Mouse (Mus musculus): Measurements from ENCODE around the gene Lbhd1. TPM values are rescaled to one million over a fixed set of nuclear protein-coding genes. Genes with fewer than 3 reads are reported as not detected.
A peak's percentile ranks its signal among the peaks of the same experiment; 100 is the strongest.
"Not testable (repeated sequence)": the region's sequence is repeated elsewhere in the genome, so short reads cannot be mapped to it uniquely, and the experiment has no call there.

Lbhd1 gene
- polyA plus RNA-seq, 1 experiment = 3.0 TPM

DNA sequence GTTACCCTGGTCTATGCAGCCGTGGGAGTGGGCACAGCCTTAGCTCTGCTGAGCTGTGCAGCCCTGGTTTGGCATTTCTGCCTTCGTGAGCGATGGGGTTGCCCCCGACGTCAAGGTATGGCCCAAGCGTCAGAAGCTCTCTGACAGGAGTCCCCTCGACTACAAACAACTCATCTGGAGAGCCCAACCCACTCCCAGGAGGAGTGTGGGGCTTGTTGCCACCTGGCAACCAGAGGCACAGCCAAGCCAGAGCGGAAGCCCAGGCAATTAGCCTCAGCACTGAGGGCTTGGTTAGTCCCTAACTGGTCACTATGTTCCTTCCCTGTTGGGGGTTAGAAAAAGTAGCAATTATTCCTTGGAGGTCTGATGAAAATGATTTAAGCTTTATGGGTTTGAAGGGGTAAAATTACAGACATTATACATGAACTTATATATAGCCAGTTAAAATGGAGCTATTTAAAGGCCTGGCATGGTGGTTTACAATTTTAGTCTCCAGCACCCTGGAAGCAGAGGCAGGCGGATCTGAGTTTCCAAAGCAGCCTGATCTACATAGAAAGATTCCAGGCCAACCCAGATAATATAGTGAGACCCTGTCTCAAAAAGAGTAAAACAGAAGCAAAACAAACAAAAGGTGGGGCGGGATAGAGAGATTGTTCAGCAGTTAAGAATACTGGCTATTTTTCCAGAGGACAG, 31.1 kb upstream of the Lbhd1 start:
- no peaks in the 10 kb centered on the region for H3K27me3 ChIP-seq (ENCODE audit: control insufficient read depth, insufficient read depth, low read length)
- H3K4me1 ChIP-seq (replicated peaks; ENCODE audit: control insufficient read depth, insufficient read depth, low read length) = no peaks in the 10 kb centered on the region
- no peak overlapping the region for H3K4me3 ChIP-seq (ENCODE audit: control insufficient read depth, insufficient read depth, low read length)
- TF ChIP-seq POLR2A (IDR thresholded peaks at IDR 0.05; ENCODE audit: control insufficient read depth, extremely low read depth, insufficient read depth, low read length, poor library complexity) (no peak), CTCF (IDR thresholded peaks at IDR 0.05; ENCODE audit: borderline replicate concordance, control insufficient read depth, extremely low read depth, insufficient read depth, low read length, poor library complexity) (no peak)
- H3K27ac ChIP-seq (ENCODE audit: control insufficient read depth, insufficient read depth, low read length) = no peak overlapping the region
- H3K36me3 ChIP-seq (ENCODE audit: control insufficient read depth, insufficient read depth, low read length) = peaks cover 1% of the 10 kb centered on the region; the same call in 1 of the 2 replicates
- DNase-seq = no peak
- 84% methylated on average over 10 of the region's 10 CpGs for WGBS

- 91% methylated on average over 3 of the region's 3 CpGs for WGBS
- no peak for DNase-seq
- no peak for TF ChIP-seq CTCF (IDR thresholded peaks at IDR 0.05; ENCODE audit: borderline replicate concordance, control insufficient read depth, extremely low read depth, insufficient read depth, low read length, poor library complexity)
- no peak for TF ChIP-seq POLR2A (IDR thresholded peaks at IDR 0.05; ENCODE audit: control insufficient read depth, extremely low read depth, insufficient read depth, low read length, poor library complexity)
- no peaks in the 10 kb centered on the region for H3K4me1 ChIP-seq (replicated peaks; ENCODE audit: control insufficient read depth, insufficient read depth, low read length)
- no peaks in the 10 kb centered on the region for H3K36me3 ChIP-seq (ENCODE audit: control insufficient read depth, insufficient read depth, low read length)
- H3K27me3 ChIP-seq (ENCODE audit: control insufficient read depth, insufficient read depth, low read length) = no peaks in the 10 kb centered on the region
- no peak overlapping the region for H3K4me3 ChIP-seq (ENCODE audit: control insufficient read depth, insufficient read depth, low read length)
- H3K27ac ChIP-seq (ENCODE audit: control insufficient read depth, insufficient read depth, low read length) = no peak overlapping the region
Measured at GRCm38 (mm10) chr19:8853117-8853516, 30.4 kb upstream of the Lbhd1 start.

DNA sequence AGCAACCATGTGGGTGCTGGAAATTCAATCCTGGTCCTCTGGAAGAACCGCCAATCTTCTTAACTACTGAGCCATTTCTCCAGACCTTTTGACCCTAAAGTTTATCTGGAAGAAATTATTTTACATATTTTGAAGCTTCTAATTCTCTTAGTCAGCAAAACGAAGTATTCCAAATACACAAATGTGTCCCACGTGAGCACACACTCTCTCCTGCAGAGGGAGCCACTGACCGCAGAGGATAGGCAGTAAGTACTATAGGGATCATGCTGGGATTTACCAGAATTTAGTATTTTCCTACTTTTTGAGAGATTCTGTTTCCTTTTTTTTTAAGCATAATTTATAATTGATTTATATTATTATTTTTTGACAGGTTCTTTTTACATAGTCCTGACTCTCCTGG, 25.8 kb upstream of the Lbhd1 start:
- Histone ChIP-seq H3K27ac (ENCODE audit: control insufficient read depth, insufficient read depth, low read length) (no peak overlapping the region), H3K4me3 (ENCODE audit: control insufficient read depth, insufficient read depth, low read length) (no peak overlapping the region), H3K36me3 (ENCODE audit: control insufficient read depth, insufficient read depth, low read length) (no peaks in the 10 kb centered on the region), H3K27me3 (ENCODE audit: control insufficient read depth, insufficient read depth, low read length) (no peaks in the 10 kb centered on the region), H3K4me1 (replicated peaks; ENCODE audit: control insufficient read depth, insufficient read depth, low read length) (no peaks in the 10 kb centered on the region)
- WGBS = 33% methylated on average over 4 of the region's 4 CpGs
- DNase-seq = peak; percentile 50
- no peak for TF ChIP-seq CTCF (IDR thresholded peaks at IDR 0.05; ENCODE audit: borderline replicate concordance, control insufficient read depth, extremely low read depth, insufficient read depth, low read length, poor library complexity)
- no peak for TF ChIP-seq POLR2A (IDR thresholded peaks at IDR 0.05; ENCODE audit: control insufficient read depth, extremely low read depth, insufficient read depth, low read length, poor library complexity)

GRCm38 (mm10) chr19:8859018-8859417, 24.5 kb upstream of the Lbhd1 start:
- Histone ChIP-seq H3K27ac (ENCODE audit: control insufficient read depth, insufficient read depth, low read length) (no peak overlapping the region), H3K4me3 (ENCODE audit: control insufficient read depth, insufficient read depth, low read length) (no peak overlapping the region), H3K36me3 (ENCODE audit: control insufficient read depth, insufficient read depth, low read length) (no peaks in the 10 kb centered on the region), H3K27me3 (ENCODE audit: control insufficient read depth, insufficient read depth, low read length) (no peaks in the 10 kb centered on the region), H3K4me1 (replicated peaks; ENCODE audit: control insufficient read depth, insufficient read depth, low read length) (no peaks in the 10 kb centered on the region)
- no peak for TF ChIP-seq POLR2A (IDR thresholded peaks at IDR 0.05; ENCODE audit: control insufficient read depth, extremely low read depth, insufficient read depth, low read length, poor library complexity)
- TF ChIP-seq CTCF (IDR thresholded peaks at IDR 0.05; ENCODE audit: borderline replicate concordance, control insufficient read depth, extremely low read depth, insufficient read depth, low read length, poor library complexity) = no peak
- peak; percentile 61 for DNase-seq
- WGBS = 39% methylated on average over 1 of the region's 1 CpGs

DNA sequence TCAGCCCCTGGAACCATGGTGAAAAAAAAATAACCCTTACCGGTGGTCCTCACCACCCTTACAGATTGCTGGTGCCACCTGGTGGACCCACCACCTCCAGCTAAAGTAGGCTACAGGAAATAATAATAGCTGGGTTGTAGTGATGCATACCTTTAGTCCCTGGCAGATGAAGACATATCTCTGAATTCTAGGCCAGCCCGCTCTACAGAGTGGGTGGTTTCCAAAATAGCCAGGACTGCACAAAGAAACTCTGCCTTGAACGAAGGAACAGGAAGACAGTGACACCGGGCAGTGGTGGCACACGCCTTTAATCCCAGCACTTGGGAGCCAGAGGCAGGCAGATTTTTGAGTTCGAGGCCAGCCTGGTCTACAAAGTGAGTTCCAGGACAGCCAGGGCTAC, 19.3 kb upstream of the Lbhd1 start:
- no peak for DNase-seq
- Histone ChIP-seq H3K4me3 (ENCODE audit: control insufficient read depth, insufficient read depth, low read length) (no peak overlapping the region), H3K27me3 (ENCODE audit: control insufficient read depth, insufficient read depth, low read length) (no peaks in the 10 kb centered on the region), H3K4me1 (replicated peaks; ENCODE audit: control insufficient read depth, insufficient read depth, low read length) (no peaks in the 10 kb centered on the region), H3K36me3 (ENCODE audit: control insufficient read depth, insufficient read depth, low read length) (no peaks in the 10 kb centered on the region), H3K27ac (ENCODE audit: control insufficient read depth, insufficient read depth, low read length) (no peak overlapping the region)
- 90% methylated on average over 6 of the region's 6 CpGs for WGBS
- TF ChIP-seq CTCF (IDR thresholded peaks at IDR 0.05; ENCODE audit: borderline replicate concordance, control insufficient read depth, extremely low read depth, insufficient read depth, low read length, poor library complexity) (no peak), POLR2A (IDR thresholded peaks at IDR 0.05; ENCODE audit: control insufficient read depth, extremely low read depth, insufficient read depth, low read length, poor library complexity) (no peak)

GRCm38 (mm10) chr19:8870381-8870780, 13.2 kb upstream of the Lbhd1 start:
- not testable (repeated sequence) for DNase-seq; H3K27ac ChIP-seq (ENCODE audit: control insufficient read depth, insufficient read depth, low read length); H3K4me1 ChIP-seq (replicated peaks; ENCODE audit: control insufficient read depth, insufficient read depth, low read length); H3K27me3 ChIP-seq (ENCODE audit: control insufficient read depth, insufficient read depth, low read length); H3K4me3 ChIP-seq (ENCODE audit: control insufficient read depth, insufficient read depth, low read length)
- H3K36me3 ChIP-seq (ENCODE audit: control insufficient read depth, insufficient read depth, low read length) = peaks cover 18% of the 10 kb centered on the region
- 66% methylated on average over 3 of the region's 3 CpGs for WGBS

DNA sequence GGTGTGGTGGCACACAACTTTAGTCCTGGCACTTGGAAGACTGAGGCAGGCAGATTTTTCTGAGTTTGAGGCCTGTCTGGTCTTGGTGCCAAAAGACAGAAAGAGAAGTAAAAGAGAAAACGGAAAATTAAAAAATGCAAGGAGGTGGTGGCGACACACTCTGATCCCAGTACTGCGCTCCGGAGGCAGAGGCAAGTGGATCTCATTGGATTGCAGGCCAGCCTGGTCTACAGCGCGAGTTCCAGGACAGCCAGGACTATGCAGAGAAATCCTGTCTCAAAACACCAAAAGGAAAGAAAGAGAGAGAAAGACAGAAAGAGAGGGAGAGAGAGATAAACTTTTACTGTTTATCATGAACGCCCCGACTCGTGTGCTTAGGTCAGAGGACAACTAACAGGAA, 12.7 kb upstream of the Lbhd1 start:
- DNase-seq = no peak
- H3K4me3 ChIP-seq (ENCODE audit: control insufficient read depth, insufficient read depth, low read length) = peak overlapping the region; percentile 92

More for the DNA sequence above, 12.7 kb upstream of the Lbhd1 start:
- Histone ChIP-seq H3K27me3 (ENCODE audit: control insufficient read depth, insufficient read depth, low read length) (no peaks in the 10 kb centered on the region), H3K27ac (ENCODE audit: control insufficient read depth, insufficient read depth, low read length) (peak overlapping the region; percentile 35), H3K4me1 (replicated peaks; ENCODE audit: control insufficient read depth, insufficient read depth, low read length) (peaks cover 9% of the 10 kb centered on the region), H3K36me3 (ENCODE audit: control insufficient read depth, insufficient read depth, low read length) (peaks cover 18% of the 10 kb centered on the region)
- 24% methylated on average over 9 of the region's 9 CpGs for WGBS
- TF ChIP-seq CTCF (IDR thresholded peaks at IDR 0.05; ENCODE audit: borderline replicate concordance, control insufficient read depth, extremely low read depth, insufficient read depth, low read length, poor library complexity) (no peak), POLR2A (IDR thresholded peaks at IDR 0.05; ENCODE audit: control insufficient read depth, extremely low read depth, insufficient read depth, low read length, poor library complexity) (no peak)
